Mouse (Mus musculus) c-Kit-positive CD71-negative TER-119-negative erythroid progenitor cells, embryonic 14.5 days (primary cell): ENCODE data around the gene Jagn1.

Experiments used
- DNase-seq: peaks from one replicate; pipeline ENCODE4 v3.0.0-alpha.2; 2013; ENCODE audit warnings: low read depth

The Jagn1 gene

DNA sequence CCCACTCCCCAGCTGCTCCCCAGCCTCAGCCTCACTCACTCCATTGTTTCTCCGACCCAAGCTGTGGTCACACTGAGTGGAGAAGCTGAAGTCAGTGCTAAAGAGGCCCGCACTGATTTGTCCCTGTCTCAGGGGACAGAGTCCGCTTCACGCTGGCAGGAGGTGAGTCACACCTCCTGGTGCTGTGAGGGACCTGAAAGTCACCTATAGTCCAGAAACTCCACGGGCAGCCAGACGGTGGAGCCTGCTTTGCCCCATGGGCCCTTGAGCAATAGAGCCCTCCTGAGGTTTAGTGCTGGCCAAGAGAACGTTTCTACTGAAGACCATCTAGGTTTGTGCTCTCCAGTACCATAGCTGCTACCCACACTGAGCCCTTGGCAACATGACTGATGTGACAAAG, 7.7 kb upstream of the Jagn1 start:
- no peak for DNase-seq

DNA sequence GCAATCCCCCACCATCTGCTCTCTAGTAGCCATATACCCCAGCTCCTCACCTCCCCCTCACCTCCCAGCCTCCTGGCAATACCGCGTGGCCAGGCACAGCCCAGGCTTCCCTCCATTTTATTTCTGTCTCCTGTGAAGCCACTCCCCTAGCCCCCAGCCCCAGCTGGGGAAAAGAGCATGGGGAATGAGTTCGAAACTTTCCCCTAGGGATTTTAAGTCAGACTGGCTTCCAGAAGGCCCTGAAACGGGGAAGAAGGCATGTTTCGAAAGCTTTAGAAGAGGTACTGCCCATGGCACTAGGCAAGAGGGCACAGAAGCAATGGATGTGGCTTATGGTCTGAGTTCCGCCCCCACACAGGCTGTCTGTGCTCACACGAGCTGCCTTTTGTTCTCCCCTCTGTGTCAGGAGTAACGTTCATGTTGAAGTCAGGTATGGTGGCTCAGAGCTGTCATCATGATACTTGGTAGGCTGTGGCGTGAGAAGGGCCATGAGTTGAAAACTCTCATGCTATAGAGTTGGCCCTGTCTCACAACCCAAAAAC, 6.6 kb upstream of the Jagn1 start, which contains the start of gene Cidec:
Cidec (minus strand) TSS at position 97 of the 542 bp plus-strand sequence.
- DNase-seq: no peak

DNA sequence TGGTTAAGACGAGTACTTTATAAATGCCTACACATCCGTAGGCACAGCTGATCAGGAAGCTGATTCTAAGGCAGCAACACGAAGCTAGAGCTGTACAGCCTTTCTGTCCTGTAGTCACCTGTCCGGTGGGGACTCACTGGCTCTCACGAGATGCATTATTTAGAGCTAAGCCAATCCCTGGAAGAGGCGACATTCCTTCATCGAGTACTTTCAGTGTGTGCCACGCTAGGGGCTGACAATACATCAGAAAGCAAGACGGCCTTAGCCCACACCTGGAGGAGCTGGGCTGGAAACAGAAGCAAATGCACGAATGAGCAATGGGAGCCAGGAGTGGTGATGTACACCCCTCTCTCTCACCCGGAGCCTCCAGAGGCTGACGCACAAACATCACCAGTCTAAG, 5.2 kb upstream of the Jagn1 start:
- DNase-seq: no peak

DNA sequence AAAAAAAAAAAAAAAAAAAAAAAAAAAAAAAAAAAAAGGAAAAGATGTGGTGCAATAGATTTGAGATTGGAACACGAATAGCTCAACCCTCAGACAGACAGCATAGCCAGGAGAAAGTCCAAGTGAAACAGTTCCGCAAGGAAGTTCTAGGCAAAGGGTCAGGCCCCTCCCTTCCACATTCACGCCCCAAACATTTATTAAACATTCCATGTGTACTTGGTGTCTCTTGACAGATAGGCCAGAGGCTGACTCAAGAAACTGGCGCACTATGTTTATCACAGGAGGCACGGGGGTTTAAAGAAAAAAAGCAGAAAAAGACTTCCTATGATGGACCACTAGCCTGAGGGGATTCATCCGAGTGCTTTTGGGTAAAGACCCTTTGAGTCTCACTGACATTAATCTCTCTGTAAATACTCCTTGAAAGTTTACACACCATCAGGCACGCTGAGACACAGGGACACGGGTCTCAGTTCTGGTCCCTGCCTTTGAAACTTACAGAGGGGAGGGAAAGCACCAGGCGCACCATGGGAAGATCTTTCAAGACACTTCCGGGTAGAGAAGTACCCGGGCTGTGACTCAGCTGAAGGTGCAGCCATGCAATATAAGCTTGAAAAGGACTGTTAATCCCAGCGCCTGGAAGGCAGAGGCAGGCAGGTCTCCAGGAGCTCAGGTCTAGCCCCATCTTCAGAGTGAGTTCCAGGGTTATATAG, 3.5 kb upstream of the Jagn1 start:
- no peak for DNase-seq

DNA sequence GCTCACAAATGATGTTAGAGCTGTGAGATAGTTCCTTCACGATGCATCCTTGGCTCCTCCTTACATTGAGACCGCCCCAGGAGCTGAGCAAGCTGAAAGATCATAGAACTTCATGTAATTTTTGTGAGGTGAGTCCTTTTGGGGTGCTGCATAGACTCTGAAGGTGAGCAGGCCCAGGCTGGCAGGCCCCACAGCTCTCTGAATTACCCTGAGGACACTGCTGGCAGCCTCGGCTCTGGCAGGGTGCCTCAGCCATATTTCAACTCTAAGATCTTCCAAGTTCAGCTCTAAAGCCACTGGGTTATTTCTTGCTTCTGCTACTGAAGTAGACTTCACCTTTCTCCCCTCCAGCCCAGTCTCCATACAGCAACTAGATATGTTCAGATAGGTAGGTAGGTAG, 1.7 kb upstream of the Jagn1 start:
- no peak for DNase-seq

DNA sequence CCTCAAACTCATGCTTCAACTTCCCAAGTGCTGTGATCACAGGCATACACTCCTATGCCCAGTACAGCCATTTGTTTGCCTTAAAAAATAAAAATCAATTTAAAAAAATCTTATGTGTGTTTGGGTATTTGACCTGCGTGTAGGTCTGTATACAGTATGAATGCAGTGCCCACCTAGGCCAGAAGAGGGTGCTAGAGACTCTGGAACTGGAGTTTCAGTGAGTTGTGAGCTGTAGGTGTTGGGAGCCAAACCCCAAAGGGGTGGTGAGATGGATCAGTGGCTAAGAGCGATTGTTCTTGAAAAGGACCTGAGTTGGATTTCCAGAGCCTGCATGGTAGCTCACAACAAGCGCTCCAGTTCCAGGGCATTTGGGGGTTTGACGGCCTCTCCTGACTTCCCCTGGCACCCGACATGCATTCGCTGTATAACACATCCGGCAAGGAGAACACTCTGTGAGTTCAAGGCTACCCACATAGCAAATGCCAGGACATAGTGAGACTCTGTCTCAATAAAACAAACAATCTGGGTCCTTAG, 1.2 kb upstream of the Jagn1 start:
- peak; percentile 89 for DNase-seq

DNA sequence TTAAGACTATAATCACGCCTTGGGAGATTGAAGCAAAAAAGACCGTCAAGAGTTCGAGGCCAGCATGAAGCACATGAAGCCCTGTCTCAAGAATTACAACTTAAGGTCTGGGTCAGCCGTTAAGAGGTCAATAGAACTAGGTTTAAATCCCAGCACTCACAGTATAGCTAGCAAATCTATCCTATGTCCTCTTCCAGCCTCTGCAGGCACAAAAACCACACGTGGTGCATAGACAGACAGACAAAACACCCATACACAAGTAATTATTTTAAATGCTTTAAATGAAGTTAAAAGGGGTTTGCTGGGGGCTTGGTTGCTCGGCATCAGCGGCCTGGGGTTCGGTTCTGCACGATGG, 305 bp upstream of the Jagn1 start:
- DNase-seq: no peak

DNA sequence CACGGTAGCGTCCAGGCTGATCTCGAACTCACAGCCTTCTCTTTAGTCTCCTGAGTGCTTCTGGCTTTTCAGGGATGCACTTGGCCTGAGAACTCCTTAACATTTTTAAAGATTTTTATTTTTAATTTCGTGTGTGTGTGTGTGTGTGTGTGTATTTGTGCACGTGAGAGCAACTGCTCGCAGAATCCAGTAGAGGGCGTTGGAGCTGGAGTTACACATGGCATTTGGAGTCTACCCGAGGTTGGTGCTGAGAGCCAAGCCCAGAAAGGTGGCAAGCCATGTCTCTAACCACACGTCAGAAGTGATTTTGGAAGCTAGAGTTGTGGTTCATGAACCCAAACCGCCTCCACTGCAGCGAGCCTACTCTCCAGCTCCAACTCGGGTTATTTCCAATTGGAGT, 722 bp downstream of the Jagn1 start:
- DNase-seq: no peak

DNA sequence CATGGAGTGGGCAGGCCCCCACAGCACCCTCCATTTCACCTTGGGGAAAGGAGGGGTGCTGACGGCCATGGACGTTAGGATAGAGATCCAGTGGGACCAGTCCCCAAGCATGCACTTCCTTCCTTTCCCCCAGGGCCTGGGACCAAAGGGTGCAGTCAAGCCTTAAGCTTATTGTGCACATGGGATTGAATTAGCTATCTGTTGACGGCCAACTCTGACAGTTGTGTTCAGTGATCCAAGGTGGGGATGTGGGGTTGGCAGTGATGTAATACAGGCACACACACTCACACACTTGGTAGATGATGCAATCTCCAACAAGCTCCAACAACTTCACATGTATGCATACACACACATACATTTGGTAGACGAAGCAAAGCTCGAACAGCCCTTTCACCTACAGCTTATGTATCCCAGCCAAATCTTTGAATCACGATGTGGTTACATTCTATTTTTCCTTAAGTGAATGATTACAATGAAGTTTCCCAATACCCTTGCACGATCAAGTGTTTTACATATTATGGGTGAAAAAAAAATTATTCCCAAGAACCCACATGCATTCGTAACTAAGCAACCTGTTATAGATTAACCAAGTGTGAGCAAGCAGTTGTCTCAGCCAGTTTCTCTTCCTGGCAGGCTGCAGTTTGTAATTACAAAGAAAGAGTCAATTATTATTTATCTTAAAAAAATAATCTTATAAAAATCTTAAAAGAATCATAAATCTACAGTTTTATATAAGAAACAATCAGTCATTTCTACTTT, 2.0 kb downstream of the Jagn1 start:
- no peak for DNase-seq

DNA sequence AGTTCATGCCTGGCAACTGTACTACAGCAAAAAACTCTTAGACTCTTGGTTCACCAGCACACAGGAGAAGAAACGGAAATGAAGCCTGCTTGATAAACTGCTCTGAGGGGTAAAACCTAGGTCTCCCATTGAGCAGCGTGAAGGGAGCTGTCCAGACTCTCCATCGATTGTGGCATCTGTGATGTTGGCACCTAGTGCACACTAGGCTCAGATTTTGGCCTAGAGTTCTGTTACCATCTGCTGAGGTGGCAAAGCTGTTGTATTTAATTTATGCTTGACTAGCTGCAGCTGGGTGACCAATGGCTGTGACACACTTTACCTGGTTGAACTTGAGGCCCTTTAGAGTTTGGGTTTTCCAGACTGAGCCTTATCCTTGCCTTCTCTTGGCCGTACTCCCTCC, 5.3 kb downstream of the Jagn1 start:
- DNase-seq: no peak

DNA sequence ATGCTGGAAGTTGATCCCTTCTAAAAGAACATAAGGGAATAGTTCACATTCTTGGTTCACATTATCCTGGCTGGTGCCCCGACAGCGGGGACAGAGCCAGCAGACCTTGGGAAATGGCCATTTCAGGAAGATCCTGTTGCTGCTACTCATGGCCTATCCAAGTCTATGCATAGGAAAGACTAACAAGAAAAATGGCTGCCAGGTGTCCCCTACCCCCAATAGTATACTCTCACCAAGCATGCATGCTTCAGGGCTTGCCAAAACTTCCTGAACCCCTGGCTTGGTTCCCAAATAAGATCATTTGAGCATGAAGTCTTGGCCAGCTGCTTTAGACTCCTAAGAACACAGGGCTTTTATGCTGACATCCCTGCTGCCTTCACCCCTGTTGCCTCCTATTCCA, 9.5 kb downstream of the Jagn1 start:
- no peak for DNase-seq

DNA sequence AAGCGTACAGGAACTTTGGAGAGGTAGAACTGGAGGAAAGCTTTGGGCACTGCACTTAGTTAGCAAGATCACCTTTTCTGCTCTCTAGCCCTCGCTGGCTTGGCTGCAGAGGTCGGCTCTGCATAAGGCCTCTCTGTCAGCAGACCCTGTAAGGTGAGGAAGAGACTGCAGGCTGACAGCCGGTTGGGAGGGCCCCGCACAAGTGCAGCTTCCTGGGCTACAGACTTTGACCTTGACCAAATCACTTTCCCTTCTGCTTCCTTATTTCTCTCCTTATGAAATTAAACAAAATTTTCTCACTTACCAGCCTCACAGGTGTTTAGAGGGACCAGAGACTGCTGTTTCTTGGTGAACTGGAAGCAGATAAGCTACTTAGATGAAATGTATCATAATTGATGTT, 12.6 kb downstream of the Jagn1 start:
- no peak for DNase-seq

DNA sequence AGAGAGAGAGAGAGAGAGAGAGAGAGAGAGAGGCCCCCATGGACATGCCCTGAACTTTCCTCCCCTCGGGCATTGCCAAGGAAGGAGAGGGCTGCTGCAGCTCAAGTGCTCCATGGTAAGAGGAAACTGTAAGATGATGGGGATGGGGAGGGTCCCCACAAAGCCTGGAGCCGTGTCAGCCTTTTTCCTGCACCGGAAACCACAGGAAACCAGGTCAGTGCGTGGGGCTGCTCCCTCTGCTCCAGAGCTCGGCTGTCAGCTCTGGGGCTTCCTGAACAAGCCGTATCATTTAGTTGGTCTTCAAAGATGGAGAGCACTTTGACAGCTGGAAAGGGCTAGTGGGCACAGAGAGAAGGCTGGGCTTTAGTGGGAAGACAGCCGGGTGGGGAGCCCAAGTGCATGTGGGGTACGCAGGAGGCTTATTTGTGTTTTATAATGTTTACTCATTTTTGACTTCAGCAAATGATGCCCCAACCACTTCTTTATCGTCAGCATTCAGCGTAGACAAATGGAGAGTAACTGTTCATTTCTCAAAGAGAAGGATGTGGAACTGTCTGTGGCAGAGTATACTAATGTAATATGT, 15.7 kb downstream of the Jagn1 start, which contains the start of gene Il17re:
Il17re (plus strand) TSS at position 533 of the 583 bp plus-strand sequence.
- no peak for DNase-seq

DNA sequence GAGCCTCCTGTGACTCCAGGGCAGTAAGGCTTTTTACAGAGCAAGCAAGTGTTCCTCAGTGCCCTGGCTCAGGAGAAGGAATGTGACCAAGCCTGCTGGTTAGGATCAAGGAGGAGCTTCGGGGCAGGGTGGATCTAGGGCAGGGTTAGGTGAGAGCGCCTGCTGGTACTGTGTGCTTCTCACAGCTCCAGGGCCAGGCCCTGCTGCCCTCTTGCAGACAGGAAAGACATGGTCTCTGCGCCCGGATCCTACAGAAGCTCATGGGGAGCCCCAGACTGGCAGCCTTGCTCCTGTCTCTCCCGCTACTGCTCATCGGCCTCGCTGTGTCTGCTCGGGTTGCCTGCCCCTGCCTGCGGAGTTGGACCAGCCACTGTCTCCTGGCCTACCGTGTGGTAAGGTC, 16.3 kb downstream of the Jagn1 start:
- DNase-seq: no peak

DNA sequence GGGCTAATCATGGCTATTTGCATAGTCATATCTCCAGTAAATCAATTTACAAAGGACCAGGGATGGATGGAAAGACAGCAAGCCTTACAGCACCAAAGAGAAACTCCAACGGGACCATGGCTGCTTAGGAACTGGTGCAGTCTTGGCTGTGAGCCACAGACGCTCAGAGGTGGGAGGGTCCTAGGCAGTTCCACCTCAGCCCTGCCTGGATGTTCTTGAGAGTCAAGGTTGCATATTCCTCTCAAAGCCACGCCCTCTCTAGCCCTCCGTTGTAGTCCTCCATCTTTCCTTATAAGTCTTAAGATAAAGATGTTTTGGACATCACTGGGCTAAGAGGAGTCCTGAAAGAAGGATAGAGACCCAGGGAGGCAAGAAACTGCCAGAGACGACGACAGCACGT, 21.7 kb downstream of the Jagn1 start:
- DNase-seq: no peak

DNA sequence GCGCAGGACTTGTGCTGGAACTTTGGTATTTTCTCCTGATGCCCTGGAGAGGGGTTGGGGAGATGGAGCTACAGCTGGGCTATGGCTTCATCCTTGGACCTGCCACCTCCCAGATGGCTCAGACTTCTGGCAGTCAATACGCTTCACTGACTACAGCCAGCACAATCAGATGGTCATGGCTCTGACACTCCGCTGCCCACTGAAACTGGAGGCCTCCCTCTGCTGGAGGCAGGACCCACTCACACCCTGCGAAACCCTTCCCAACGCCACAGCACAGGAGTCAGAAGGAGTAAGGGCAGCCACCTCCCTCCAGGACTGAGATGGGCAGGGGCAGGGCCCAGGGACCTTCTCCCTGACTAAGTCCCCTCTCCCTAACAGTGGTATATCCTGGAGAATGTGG, 23.2 kb downstream of the Jagn1 start:
- no peak for DNase-seq

DNA sequence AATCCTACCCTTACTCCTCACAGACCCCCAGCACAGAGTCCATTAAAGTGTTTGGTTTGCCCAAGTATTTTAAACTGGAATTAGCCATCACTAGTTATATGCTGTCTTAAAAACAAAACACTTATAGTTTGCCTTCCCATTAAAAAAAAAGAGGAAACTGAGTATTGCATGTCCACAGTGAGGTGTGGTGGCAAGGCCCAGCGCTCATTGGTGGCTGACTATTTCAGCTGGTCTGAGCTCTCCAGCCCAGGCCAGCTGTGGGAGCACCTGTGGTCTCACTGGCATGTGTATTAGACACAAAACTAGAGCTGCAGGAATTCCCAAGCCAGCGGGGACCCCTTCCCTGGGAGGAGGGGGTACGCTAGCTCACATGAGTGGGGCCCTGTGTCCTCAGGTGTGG, 26.1 kb downstream of the Jagn1 start:
- no peak for DNase-seq

DNA sequence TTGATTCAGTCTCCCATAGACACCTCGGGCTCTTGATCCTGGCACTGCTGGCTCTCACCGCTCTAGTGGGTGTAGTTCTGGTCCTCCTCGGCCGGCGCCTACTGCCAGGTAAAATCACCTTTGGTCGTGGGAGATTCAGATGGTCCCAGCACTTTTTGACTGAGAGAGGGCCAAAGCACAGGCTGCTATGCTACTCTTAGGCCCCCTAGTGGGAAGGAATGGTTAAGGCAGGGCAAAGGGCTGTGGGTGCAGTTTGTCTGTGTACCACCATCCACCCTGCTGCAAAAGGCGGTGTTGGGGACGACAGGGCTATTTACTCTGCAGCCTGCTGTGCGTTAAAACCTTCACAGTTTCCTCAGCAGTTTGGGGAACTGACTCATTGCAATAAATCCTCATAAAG, 26.7 kb downstream of the Jagn1 start:
- DNase-seq: peak; percentile 70

DNA sequence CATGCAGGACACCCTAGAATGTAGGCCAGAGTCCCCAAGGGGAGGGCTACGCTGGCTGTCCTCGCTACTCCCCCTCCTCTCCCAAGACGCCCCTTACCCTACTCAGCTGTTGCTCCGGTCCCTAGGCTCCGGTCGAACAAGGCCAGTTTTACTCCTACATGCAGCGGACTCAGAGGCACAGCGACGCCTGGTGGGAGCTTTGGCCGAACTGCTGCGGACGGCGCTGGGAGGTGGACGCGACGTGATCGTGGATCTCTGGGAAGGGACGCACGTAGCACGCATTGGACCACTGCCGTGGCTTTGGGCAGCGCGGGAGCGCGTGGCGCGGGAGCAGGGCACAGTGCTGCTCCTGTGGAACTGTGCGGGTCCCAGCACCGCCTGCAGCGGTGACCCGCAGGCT, 27.1 kb downstream of the Jagn1 start:
- no peak for DNase-seq

DNA sequence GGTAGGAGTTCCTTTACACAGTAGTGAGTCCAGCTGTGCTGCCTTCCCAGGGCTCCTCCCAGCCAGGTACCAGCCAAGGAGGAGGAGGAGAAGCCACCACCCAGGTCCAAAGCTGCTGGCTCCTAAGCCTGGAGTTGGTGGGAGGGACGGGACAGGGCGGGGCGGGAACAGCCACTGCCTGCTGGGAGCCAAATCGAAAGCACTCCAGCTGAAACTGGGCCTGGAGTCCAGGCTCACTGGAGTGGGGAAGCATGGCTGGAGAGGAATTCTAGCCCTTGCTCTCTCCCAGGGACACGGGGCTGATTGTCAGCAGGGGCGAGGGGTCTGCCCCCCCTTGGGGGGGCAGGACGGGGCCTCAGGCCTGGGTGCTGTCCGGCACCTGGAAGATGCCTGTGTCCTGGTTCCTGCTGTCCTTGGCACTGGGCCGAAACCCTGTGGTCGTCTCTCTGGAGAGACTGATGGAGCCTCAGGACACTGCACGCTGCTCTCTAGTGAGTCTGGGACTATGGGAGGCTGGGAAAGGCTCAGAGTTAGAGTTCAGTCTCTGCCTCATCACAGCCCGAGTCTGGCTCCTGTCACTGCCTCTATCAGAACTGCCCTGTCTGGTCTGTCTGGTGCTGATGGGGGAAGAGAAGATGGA, 29.0 kb downstream of the Jagn1 start, which contains the start of gene Il17rc:
Il17rc (plus strand) TSS at position 131 of the 640 bp plus-strand sequence.
- DNase-seq: no peak

DNA sequence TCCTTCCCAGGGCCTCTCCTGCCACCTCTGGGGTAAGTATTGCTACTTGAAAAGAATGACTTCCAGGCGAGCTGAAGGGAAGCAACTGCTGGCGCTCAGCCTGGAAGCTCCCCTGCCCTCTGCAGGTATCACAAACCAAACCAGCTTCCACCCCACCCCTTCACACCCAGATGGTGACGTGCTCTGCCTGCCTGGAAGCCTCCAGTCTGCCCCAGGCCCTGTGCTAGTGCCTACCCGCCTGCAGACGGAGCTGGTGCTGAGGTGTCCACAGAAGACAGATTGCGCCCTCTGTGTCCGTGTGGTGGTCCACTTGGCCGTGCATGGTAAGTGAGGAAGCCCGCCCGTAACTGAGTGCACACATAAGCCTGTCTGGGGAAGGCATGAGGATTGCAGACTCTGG, 29.7 kb downstream of the Jagn1 start:
- no peak for DNase-seq

DNA sequence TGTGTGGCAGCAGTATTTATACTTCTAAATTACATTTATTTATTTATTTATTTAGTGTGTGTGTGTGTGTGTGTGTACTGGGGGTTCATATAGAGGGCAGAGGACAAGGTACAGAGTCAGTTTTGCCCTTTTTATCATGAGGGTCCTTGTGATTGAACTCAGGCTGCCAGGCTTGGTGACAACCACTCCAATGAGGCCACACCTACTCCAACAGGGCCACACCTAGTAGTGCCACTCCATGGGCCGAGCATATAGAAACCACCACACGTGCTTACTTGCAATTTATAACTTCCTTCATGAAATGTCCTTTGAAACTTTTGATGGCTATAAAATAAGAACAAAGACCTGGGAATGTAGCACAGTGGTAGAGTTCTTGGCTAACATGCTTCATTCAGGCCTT, 30.9 kb downstream of the Jagn1 start:
- DNase-seq: no peak
